Mouse (Mus musculus): ENCODE results near the gene Kcnn4.

Gene Kcnn4

GRCm38 (mm10) chr7:24366716-24367632 is 3.1 kb upstream of the Kcnn4 start:
- DNase-seq: no peak

GRCm38 (mm10) chr7:24368226-24368625 is 1.8 kb upstream of the Kcnn4 start:
- DNase-seq: no peak

GRCm38 (mm10) chr7:24368946-24369345 is 1.1 kb upstream of the Kcnn4 start:
- DNase-seq: no peak

- DNase-seq: no peak
These were observed 1.1 kb downstream of the Kcnn4 start for GRCm38 (mm10) chr7:24371012-24371808.

GRCm38 (mm10) chr7:24371809-24372145 is 1.7 kb downstream of the Kcnn4 start:
- no peak for DNase-seq

- peak; percentile 77 for DNase-seq
These were observed 2.2 kb downstream of the Kcnn4 start for GRCm38 (mm10) chr7:24372300-24372699.

GRCm38 (mm10) chr7:24372786-24373185 is 2.7 kb downstream of the Kcnn4 start:
- DNase-seq: no peak

- DNase-seq: peak; percentile 76
These were observed 3.7 kb downstream of the Kcnn4 start for GRCm38 (mm10) chr7:24373538-24374379.

GRCm38 (mm10) chr7:24376456-24376855 is 6.4 kb downstream of the Kcnn4 start:
- DNase-seq: no peak

GRCm38 (mm10) chr7:24377091-24377865 is 7.2 kb downstream of the Kcnn4 start:
- DNase-seq: peak; percentile 63

- DNase-seq: no peak
These were observed 8.1 kb downstream of the Kcnn4 start for GRCm38 (mm10) chr7:24378049-24378701.

GRCm38 (mm10) chr7:24379934-24380333 is 9.9 kb downstream of the Kcnn4 start:
- no peak for DNase-seq

GRCm38 (mm10) chr7:24380370-24380769 is 10.3 kb downstream of the Kcnn4 start:
- no peak for DNase-seq

GRCm38 (mm10) chr7:24382730-24383372 is 12.8 kb downstream of the Kcnn4 start:
- no peak for DNase-seq

- no peak for DNase-seq
These were observed 14.0 kb downstream of the Kcnn4 start for GRCm38 (mm10) chr7:24384070-24384469.

GRCm38 (mm10) chr7:24384827-24385226 is 14.8 kb downstream of the Kcnn4 start:
- DNase-seq: peak; percentile 73

- DNase-seq: no peak
These were observed 17.0 kb downstream of the Kcnn4 start for GRCm38 (mm10) chr7:24387059-24387556.

GRCm38 (mm10) chr7:24389516-24390187 is 19.6 kb downstream of the Kcnn4 start:
- no peak for DNase-seq

- DNase-seq: no peak
These were observed 20.4 kb downstream of the Kcnn4 start for GRCm38 (mm10) chr7:24390512-24390911.

GRCm38 (mm10) chr7:24391077-24391476 is 21.0 kb downstream of the Kcnn4 start:
- DNase-seq: peak; percentile 38
